Mouse (Mus musculus): ENCODE measurements at regions not wholly inside any gene's neighbourhood (a gene's known extent, or its start where the extent isn't known, plus 50 kb on each side); places are given as distances from the start of the nearest gene placed in this dataset.
"Not testable (repeated sequence)": the region's sequence is repeated elsewhere in the genome, so short reads cannot be mapped to it uniquely, and the experiment has no call there.

DNA sequence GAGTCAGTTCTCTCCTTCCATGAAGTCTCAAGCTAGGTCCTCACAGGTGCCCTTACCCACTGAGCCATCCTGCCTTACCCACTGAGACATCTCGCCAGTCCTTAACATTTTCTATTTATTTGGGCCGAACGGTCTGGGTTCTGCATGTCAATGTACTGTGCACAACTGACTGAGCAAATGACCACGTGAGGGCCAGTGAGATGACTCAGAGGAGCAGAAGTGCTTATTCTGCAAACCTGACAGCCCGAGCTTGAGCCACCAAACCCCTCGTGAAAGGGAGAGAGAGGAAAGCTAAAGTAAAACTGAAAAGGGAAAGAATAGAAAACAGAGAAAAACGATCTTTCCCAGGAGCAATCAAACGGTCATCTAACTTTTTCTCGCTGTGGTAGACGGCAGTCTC, 52.2 kb upstream of the Nmd3 start:
- no peak for DNase-seq (ENCODE audit: low spot score)

DNA sequence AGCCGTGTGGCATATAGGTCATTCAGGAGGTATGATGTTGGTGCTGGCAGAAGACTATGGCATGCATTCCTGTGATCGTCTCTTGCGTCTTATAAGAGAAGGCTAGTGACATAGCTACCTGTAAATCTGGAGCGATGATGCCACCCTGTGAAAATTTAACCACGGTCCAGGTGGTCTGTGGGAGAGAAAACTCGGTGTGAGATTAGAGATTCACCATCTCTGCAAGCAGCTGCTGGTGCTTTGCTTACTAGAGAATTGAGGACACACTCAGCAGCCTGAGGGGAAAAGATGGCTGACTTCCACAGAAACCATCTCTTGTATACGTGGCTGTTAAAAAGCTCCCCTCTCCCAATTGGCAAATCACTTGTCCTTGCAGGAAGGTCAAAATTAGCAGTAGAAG, 54.0 kb upstream of the Nmd3 start:
- no peak for DNase-seq (ENCODE audit: low spot score)

DNA sequence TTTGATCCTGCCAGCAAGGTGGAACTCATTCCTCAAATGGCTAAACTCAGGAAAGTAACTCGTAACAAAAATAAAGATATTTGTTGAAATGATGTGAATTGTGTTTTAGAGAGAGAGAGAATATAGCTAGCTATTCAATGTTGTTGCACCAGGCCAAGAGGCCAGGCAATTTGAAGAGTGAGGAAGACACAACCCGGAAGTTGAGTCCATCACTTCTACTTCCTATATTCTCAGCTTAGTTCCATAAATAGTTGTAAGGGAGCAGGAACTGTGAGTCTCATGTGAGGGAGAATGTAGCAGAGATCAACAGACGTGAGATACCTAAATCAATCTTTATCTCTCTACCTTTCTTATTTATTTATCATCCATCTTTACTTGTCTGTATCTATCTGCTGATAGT, 54.4 kb upstream of the Nmd3 start:
- DNase-seq (ENCODE audit: low spot score), result no peak

DNA sequence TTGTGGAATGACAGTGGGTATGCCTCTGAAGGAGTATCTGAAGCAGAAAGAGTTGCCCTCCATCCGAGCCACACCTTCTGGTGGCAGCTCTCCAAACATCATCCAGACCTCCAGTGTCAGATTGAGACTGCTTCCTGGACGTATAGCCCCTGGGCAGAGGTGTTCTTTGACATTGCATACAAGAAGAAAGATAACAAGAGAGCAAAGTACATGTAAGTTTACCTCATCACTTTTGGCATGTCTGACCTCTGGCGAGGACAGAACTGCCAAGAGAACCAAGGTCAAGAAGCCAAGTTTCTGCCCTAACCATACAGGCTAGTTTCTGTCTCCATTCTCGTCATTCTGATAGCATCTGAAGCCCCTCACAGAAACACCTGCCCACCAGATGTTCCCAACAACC, 57.5 kb upstream of the Nmd3 start:
- DNase-seq (ENCODE audit: low spot score), result no peak

DNA sequence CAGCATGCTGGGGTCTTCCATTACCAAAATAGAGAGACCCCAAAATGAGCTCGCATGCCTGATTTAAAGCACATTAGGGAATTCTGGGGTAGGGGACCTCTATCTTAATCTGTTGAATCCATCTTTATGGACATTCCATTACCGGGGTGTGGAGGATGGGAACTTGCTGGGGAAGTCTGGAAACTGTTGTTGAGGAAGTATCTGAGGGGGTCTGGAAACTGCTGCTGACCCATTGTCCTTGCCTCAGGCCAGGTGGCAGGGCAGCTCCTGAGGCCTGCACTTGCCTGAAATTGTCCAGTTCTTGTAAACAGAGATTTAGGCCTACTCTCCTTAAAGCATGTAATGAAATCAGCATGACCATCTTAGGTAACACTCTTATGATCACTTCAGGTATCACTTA, 59.4 kb upstream of the B3galnt1 start:
- DNase-seq (ENCODE audit: low spot score), result no peak

DNA sequence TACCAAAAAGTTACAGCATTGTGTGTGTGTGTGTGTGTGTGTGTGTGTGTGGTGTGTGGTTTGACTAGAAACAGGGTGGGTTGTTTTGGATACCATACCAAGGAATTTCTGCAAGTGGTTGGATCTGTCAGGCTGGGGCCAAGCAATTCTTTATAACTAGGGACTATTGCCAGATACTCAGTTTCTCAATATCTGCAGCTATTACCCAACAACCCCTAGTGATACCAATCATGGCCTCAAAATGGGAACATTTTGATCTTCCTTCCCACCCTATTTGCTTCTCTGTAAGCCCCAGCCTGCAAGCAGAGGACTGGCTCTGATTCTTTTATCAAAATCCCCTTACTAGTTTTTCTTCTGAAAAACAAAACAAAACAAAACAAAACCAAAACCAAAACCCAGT, 58.8 kb upstream of the B3galnt1 start:
- DNase-seq (ENCODE audit: low spot score), result no peak

DNA sequence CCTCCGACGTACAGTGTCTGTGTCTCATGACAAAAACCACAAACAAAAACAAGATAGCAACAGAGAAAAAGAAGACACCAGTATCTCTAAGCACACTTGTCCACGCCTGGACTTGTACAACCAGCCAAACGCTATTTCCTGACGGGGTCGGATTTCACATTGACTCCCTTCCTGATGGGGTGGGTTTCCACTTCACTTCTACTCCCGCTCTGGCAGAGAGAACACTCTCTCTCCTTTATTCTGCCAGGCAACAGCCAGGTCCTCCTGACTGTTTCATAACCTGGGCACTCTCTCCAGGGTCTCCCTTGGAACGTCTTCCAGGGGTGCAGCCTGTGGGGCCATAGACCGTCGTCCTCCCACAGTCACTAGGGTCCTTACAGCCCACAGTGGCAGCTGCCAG, 56.9 kb upstream of the B3galnt1 start:
- DNase-seq (ENCODE audit: low spot score), result not testable (repeated sequence)

DNA sequence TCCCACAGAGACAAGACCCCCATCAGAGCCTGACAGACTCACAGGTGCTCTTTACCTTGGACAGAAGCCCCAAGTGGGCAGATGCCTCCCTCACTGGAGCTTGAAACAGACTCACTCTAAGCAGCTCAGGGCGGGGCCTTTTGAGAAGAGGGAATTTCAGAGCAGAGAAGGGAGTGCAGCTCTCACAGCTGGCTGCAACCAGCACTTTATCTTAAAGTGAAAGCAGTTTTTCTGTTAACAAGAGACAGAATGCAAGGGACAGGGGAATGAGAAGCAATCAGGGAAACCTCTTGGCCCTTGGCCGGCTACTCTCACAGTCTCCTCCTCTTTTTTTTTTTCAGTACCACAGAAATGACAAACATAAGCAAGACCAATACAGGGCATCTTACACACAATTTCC, 56.2 kb upstream of the B3galnt1 start:
- DNase-seq (ENCODE audit: low spot score), result peak; percentile 27

DNA sequence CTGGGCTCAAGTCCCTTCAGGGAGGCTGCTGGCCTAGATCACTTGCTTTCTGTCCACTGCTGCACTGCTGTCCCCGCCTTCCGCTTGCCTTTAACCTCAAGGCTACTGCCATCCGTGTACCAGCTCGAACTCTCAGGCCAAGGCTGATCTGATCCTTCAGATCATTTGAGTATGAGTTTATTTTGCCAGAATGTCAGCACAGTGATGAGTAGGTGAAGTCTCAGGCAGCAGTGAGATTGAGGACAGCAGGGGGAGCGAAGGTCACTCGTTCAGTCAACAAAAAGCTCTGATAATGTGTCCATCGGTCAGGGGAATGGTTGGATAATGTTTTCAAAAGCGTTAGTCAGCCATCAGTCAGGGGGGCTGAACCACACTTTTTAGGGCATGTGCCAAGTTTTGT, 54.6 kb upstream of the B3galnt1 start:
- not testable (repeated sequence) for DNase-seq (ENCODE audit: low spot score)

DNA sequence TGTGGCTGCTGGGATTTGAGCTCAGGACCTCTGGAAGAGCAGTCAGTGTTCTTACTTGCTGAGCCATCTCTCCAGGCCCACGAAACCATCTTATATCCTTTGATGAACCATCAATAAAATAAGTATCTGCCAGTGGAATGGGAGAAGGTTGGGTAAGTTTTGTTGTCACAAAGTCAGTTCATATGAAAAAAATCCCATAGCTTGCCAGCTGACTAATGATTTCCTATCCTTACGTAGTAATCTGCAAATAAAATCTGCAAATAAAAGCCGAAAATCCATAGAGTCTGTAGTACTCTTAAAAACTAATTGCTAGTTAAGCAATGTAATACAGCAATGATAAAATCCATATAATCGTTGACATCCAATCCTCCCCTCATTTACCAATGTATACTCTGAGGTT, 50.8 kb upstream of the B3galnt1 start:
- DNase-seq (ENCODE audit: low spot score), result no peak

All from gastrocnemius, adult 18-20 months (tissue).